Mouse (Mus musculus) neural tube, embryonic 10.5 days (tissue): ENCODE data around the gene Mtus2.
"Not testable (repeated sequence)": the region's sequence is repeated elsewhere in the genome, so short reads cannot be mapped to it uniquely, and the experiment has no call there.

ENCODE experiments used
- DNase-seq: peaks from one replicate; pipeline ENCODE4 v3.0.0-alpha.2; 2017; ENCODE audit warnings: low spot score; ENCODE audit errors: extremely low spot score

Mtus2 gene

GRCm38 (mm10) chr5:148272771-148273170 is 315.7 kb downstream of the Mtus2 start:
- DNase-seq, result no peak

GRCm38 (mm10) chr5:148278233-148278632 is 321.1 kb downstream of the Mtus2 start:
- no peak for DNase-seq

GRCm38 (mm10) chr5:148280321-148280720 is 323.2 kb downstream of the Mtus2 start:
- DNase-seq, result no peak

GRCm38 (mm10) chr5:148282093-148282492 is 325.0 kb downstream of the Mtus2 start:
- DNase-seq, result no peak

- DNase-seq, result no peak
Observed at GRCm38 (mm10) chr5:148282631-148283030, 325.5 kb downstream of the Mtus2 start.

- DNase-seq, result no peak
Observed at GRCm38 (mm10) chr5:148283177-148283576, 326.1 kb downstream of the Mtus2 start.

- no peak for DNase-seq
Observed at GRCm38 (mm10) chr5:148283584-148283983, 326.5 kb downstream of the Mtus2 start.

GRCm38 (mm10) chr5:148287529-148287928 is 330.4 kb downstream of the Mtus2 start:
- no peak for DNase-seq

- DNase-seq, result no peak
Observed at GRCm38 (mm10) chr5:148288804-148289203, 331.7 kb downstream of the Mtus2 start.

GRCm38 (mm10) chr5:148289951-148290350 is 332.8 kb downstream of the Mtus2 start:
- no peak for DNase-seq

- no peak for DNase-seq
Observed at GRCm38 (mm10) chr5:148292862-148293261, 335.7 kb downstream of the Mtus2 start.

- DNase-seq, result peak; percentile 15
Observed at GRCm38 (mm10) chr5:148293346-148293745, 336.2 kb downstream of the Mtus2 start.

GRCm38 (mm10) chr5:148302968-148303367 is 345.8 kb downstream of the Mtus2 start:
- DNase-seq, result no peak

GRCm38 (mm10) chr5:148304112-148304511 is 347.0 kb downstream of the Mtus2 start:
- DNase-seq, result no peak

GRCm38 (mm10) chr5:148310790-148311189 is 353.7 kb downstream of the Mtus2 start:
- DNase-seq, result no peak

- no peak for DNase-seq
Observed at GRCm38 (mm10) chr5:148312443-148312842, 355.3 kb downstream of the Mtus2 start.

- no peak for DNase-seq
Observed at GRCm38 (mm10) chr5:148314931-148315330, 357.8 kb downstream of the Mtus2 start.

- DNase-seq, result peak; percentile 49
Observed at GRCm38 (mm10) chr5:148325317-148325885, 368.3 kb downstream of the Mtus2 start.

- not testable (repeated sequence) for DNase-seq
Observed at GRCm38 (mm10) chr5:148326295-148326694, 369.2 kb downstream of the Mtus2 start.

GRCm38 (mm10) chr5:148328982-148329381 is 371.9 kb downstream of the Mtus2 start:
- no peak for DNase-seq

GRCm38 (mm10) chr5:148331229-148331776 is 374.2 kb downstream of the Mtus2 start:
- no peak for DNase-seq

GRCm38 (mm10) chr5:148331926-148332621 is 375.0 kb downstream of the Mtus2 start:
- no peak for DNase-seq

GRCm38 (mm10) chr5:148332622-148332974 is 375.5 kb downstream of the Mtus2 start:
- DNase-seq, result peak; percentile 67
